Mouse (Mus musculus) kidney, adult 2 months (tissue): Measurements from ENCODE around the gene Fut9. TPM values are rescaled to one million over a fixed set of nuclear protein-coding genes. Genes with fewer than 3 reads are reported as not detected.
A peak's percentile ranks its signal among the peaks of the same experiment; 100 is the strongest.

Experiments
- DNase-seq: peaks from one replicate; pipeline ENCODE4 v3.0.0; 2021
- H3K27ac ChIP-seq: fragments of 200-500 bp; 2 replicates; pipeline ENCODE4 v1.5.1; 2012; ENCODE audit warnings: low read depth, low read length, control low read depth, inconsistent platforms; ENCODE audit not compliant: insufficient read depth
- H3K27me3 ChIP-seq: fragments of 200-500 bp; replicated peaks from 2 replicates; pipeline ENCODE4 v1.6.1; 2012; ENCODE audit warnings: mild to moderate bottlenecking, moderate library complexity, low read length, inconsistent platforms; ENCODE audit not compliant: control insufficient read depth, insufficient read depth
- H3K36me3 ChIP-seq: fragments of 200-500 bp; 2 replicates; pipeline ENCODE4 v1.6.1; 2012; ENCODE audit warnings: mild to moderate bottlenecking, moderate library complexity, low read length, inconsistent platforms; ENCODE audit not compliant: control insufficient read depth, insufficient read depth
- H3K4me1 ChIP-seq: fragments of 200-500 bp; 2 replicates; pipeline ENCODE4 v1.6.1; 2011; ENCODE audit warnings: low read length; ENCODE audit not compliant: control insufficient read depth, insufficient read depth
- H3K4me3 ChIP-seq: fragments of 200-500 bp; 2 replicates; pipeline ENCODE4 v1.5.1; 2011; ENCODE audit warnings: mild to moderate bottlenecking, low read depth, low read length, control low read depth; ENCODE audit not compliant: insufficient read depth
- CTCF ChIP-seq: fragments of 200-500 bp; conservative IDR thresholded peaks from 2 replicates; pipeline ENCODE4 v1.5.1; 2011; ENCODE audit warnings: low read depth, mild to moderate bottlenecking, control low read depth, low read length, moderate library complexity, mixed read lengths; ENCODE audit not compliant: insufficient read depth, insufficient read length
- POLR2A ChIP-seq: fragments of 200-500 bp; IDR thresholded peaks from one replicate; pipeline ENCODE4 v1.6.1; 2011; ENCODE audit warnings: low read depth, low read length, control low read depth
- WGBS: fragments of 180-500 bp; shearing (Covaris S2); methylation state at CpG from one replicate; pipeline ENCODE4 v1.1.7; 2018; 5-methylcytosine and 5-hydroxymethylcytosine counted together
- polyA plus RNA-seq: library from polyadenylated mRNA; depleted of rRNA; stranded (reverse); fragments of >200 nt; gene quantifications from 2 replicates; pipeline ENCODE4 v1.2.3, GENCODE M21; 2012

Fut9 gene
- polyA plus RNA-seq, 1 experiment, result 31.1 TPM

GRCm38 (mm10) chr4:25651902-25652301 lies 148.1 kb downstream of the Fut9 start:
- no peak for DNase-seq
- WGBS, result 51% methylated on average over 3 of the region's 3 CpGs
- no peak for TF ChIP-seq POLR2A
- Histone ChIP-seq H3K4me3 (no peak overlapping the region), H3K36me3 (no peaks in the 10 kb centered on the region), H3K4me1 (peaks cover 12% of the 10 kb centered on the region; the same call in 1 of the 2 replicates), H3K27me3 (no peaks in the 10 kb centered on the region), H3K27ac (no peak overlapping the region)

- Histone ChIP-seq H3K27ac (0 out of 2 replicates have a peak overlapping the region, but pooled peaks have one; percentile 16), H3K27me3 (no peaks in the 10 kb centered on the region), H3K36me3 (no peaks in the 10 kb centered on the region), H3K4me1 (peaks cover 12% of the 10 kb centered on the region; the same call in 1 of the 2 replicates), H3K4me3 (no peak overlapping the region)
- WGBS, result 51% methylated on average over 2 of the region's 2 CpGs
- peak; percentile 38 for DNase-seq
- TF ChIP-seq POLR2A, result no peak
- TF ChIP-seq CTCF, result no peak
These were observed 151.9 kb downstream of the Fut9 start for GRCm38 (mm10) chr4:25648107-25648506.

DNA sequence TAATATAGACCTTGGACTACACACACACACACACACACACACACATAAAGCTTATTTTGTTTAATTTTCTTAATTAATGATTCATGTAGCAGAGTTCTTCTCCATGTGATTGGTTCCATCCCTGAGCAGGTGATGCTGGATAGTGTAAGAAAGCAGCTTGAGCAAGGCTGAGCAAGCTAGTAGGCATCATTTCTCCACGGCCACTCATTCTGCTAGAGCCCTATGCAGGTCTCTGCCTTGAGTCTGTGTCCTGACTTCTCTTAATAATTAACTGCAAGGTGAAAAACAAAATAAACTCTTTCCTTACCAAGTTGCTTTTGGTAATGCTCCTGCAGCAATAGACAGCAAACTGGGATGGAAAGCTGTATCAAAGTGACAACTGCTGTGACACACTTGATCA lies 152.5 kb downstream of the Fut9 start:
- Histone ChIP-seq H3K4me3 (no peak overlapping the region), H3K4me1 (peaks cover 12% of the 10 kb centered on the region; the same call in 1 of the 2 replicates), H3K36me3 (no peaks in the 10 kb centered on the region), H3K27ac (0 out of 2 replicates have a peak overlapping the region, but pooled peaks have one; percentile 16), H3K27me3 (no peaks in the 10 kb centered on the region)
- TF ChIP-seq POLR2A, result no peak
- TF ChIP-seq CTCF, result no peak
- WGBS, result 24% methylated on average over 1 of the region's 1 CpGs
- DNase-seq, result peak; percentile 21

- Histone ChIP-seq H3K4me3 (no peak overlapping the region), H3K27ac (no peak overlapping the region), H3K27me3 (no peaks in the 10 kb centered on the region), H3K4me1 (peaks cover 11% of the 10 kb centered on the region; the same call in 1 of the 2 replicates), H3K36me3 (no peaks in the 10 kb centered on the region)
- 80% methylated on average over 2 of the region's 2 CpGs for WGBS
- DNase-seq, result no peak
- TF ChIP-seq POLR2A (no peak), CTCF (no peak)
These were observed 154.5 kb downstream of the Fut9 start for GRCm38 (mm10) chr4:25645580-25645979.

DNA sequence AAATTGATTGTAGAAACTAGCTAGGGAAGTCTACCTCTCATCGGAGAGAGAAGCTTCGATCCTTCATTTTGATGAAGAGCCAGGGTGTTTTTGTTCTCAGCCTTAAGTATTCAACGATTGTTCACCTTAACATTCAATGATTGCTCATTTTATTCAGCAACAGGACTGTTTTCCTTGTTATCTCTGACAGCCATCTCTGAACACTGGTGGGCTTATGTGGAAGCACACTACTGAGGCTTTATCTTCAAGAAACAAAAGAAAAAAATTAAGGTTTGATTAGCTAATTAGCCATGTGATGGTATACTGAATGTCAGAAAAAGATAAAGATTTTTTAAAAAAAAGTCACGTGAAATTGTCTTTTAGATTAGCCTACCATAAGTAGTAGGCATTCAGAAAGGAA lies 158.1 kb downstream of the Fut9 start:
- Histone ChIP-seq H3K27me3 (no peaks in the 10 kb centered on the region), H3K4me1 (0 out of 2 replicates have a peak, but pooled peaks cover 2% of the 10 kb centered on the region), H3K4me3 (no peak overlapping the region), H3K27ac (no peak overlapping the region), H3K36me3 (no peaks in the 10 kb centered on the region)
- no peak for DNase-seq
- 82% methylated on average over 4 of the region's 4 CpGs for WGBS
- TF ChIP-seq POLR2A (no peak), CTCF (no peak)

- Histone ChIP-seq H3K4me3 (no peak overlapping the region), H3K36me3 (no peaks in the 10 kb centered on the region), H3K27me3 (no peaks in the 10 kb centered on the region), H3K27ac (peak overlapping the region; percentile 60; the same call in 1 of the 2 replicates), H3K4me1 (0 out of 2 replicates have a peak, but pooled peaks cover 8% of the 10 kb centered on the region)
- 46% methylated on average over 2 of the region's 2 CpGs for WGBS
- DNase-seq, result peak; percentile 38
- TF ChIP-seq CTCF, result no peak
- no peak for TF ChIP-seq POLR2A
These were observed 166.8 kb downstream of the Fut9 start for GRCm38 (mm10) chr4:25633262-25633661.

DNA sequence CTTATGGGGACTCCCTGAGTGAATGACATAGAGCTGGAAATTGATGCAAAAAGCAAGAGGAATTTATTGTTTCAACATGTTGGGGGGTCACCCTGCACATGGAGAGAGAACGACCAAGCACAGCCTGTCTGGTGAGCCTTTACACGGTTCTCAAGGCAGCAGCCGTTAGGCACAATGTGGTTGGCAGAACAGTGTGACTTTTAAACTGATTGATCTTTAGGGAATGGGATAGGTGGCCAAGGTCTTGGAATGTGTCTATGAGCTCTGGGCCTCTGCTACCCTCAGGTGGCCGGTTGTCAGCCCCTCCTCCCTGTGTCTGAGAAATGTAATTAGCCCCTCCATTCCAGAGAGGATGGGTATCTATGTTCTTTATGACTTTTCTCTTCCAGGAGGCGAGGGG lies 171.9 kb downstream of the Fut9 start:
- no peak overlapping the region for H3K4me3 ChIP-seq
- H3K27ac ChIP-seq, result no peak overlapping the region
- no peaks in the 10 kb centered on the region for H3K27me3 ChIP-seq
- WGBS, result 46% methylated on average over 5 of the region's 5 CpGs
- H3K36me3 ChIP-seq, result no peaks in the 10 kb centered on the region
- no peak for TF ChIP-seq POLR2A
- no peak for TF ChIP-seq CTCF
- 0 out of 2 replicates have a peak, but pooled peaks cover 3% of the 10 kb centered on the region for H3K4me1 ChIP-seq
- no peak for DNase-seq

DNA sequence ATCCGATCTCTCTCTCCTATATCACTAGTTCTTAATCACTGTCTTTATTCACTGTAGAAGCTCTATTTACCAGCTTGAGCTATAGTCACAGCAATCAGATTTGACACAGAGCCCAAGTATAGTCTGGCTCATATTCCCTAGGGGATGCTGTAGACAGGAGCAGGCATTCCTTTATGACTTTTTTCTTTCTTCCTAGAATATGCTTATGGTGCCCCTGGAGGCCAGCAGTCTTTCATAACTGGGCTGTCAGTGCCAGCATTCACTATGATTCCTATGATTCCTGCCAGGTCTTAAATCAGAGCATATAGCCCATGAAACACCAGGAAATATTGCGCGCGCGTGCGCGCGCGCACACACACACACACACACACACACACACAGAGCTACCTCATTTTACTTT lies 172.6 kb downstream of the Fut9 start:
- Histone ChIP-seq H3K27me3 (no peaks in the 10 kb centered on the region), H3K27ac (no peak overlapping the region), H3K36me3 (no peaks in the 10 kb centered on the region), H3K4me3 (no peak overlapping the region), H3K4me1 (no peaks in the 10 kb centered on the region)
- TF ChIP-seq POLR2A, result no peak
- no peak for TF ChIP-seq CTCF
- WGBS, result 92% methylated on average over 9 of the region's 9 CpGs
- DNase-seq, result no peak
